Mouse (Mus musculus) heart, embryonic 13.5 days (tissue): ENCODE measurements at regions not wholly inside any gene's neighbourhood (a gene's known extent, or its start where the extent isn't known, plus 50 kb on each side); places are given as distances from the start of the nearest gene placed in this dataset.

Experiments used
- ATAC-seq: fragments of 200-750 bp; cut with Nextera tagmentation; 2 replicates; pipeline ENCODE4 v1.8.0; 2017; ENCODE audit warnings: moderate TSS enrichment; ENCODE audit not compliant: insufficient number of reproducible peaks, low FRiP score, low TSS enrichment; ENCODE audit errors: extremely low read depth
- H3K27ac ChIP-seq: fragments of 300-500 bp; sonication (generic); replicated peaks from 2 replicates; pipeline ENCODE4 v1.5.1; 2015; ENCODE audit warnings: moderate library complexity, mild to moderate bottlenecking, inconsistent platforms
- H3K27me3 ChIP-seq: fragments of 300-500 bp; sonication (generic); replicated peaks from 2 replicates; pipeline ENCODE4 v1.6.1; 2015; ENCODE audit warnings: mild to moderate bottlenecking, inconsistent platforms
- H3K36me3 ChIP-seq: fragments of 300-500 bp; sonication (generic); 2 replicates; pipeline ENCODE4 v1.6.1; 2015; ENCODE audit warnings: mild to moderate bottlenecking, inconsistent platforms
- H3K4me1 ChIP-seq: fragments of 300-500 bp; sonication (generic); 2 replicates; pipeline ENCODE4 v1.6.1; 2015; ENCODE audit warnings: inconsistent platforms
- H3K4me2 ChIP-seq: fragments of 300-500 bp; sonication (generic); 2 replicates; pipeline ENCODE4 v1.6.1; 2015; ENCODE audit warnings: inconsistent platforms, mild to moderate bottlenecking, moderate library complexity
- H3K4me3 ChIP-seq: fragments of 300-500 bp; sonication (generic); 2 replicates; pipeline ENCODE4 v1.5.1; 2015; ENCODE audit warnings: moderate library complexity, mild to moderate bottlenecking, inconsistent platforms
- H3K9ac ChIP-seq: fragments of 300-500 bp; sonication (generic); 2 replicates; pipeline ENCODE4 v1.6.1; 2015; ENCODE audit warnings: inconsistent platforms, mild to moderate bottlenecking, moderate library complexity
- H3K9me3 ChIP-seq: fragments of 300-500 bp; sonication (generic); 2 replicates; pipeline ENCODE4 v1.6.1; 2016; ENCODE audit warnings: inconsistent platforms
- WGBS: fragments of 180-500 bp; shearing (Covaris S2); methylation state at CpG from one replicate; pipeline ENCODE4 v1.1.7; 2015; ENCODE audit warnings: mixed read lengths; 5-methylcytosine and 5-hydroxymethylcytosine counted together

- no peak for ATAC-seq
- no peaks in the 10 kb centered on the region for H3K9me3 ChIP-seq
- WGBS = 58% methylated on average over 11 of the region's 11 CpGs
Observed at GRCm38 (mm10) chr7:70641217-70641616, 274.7 kb upstream of the Nr2f2 start.

DNA sequence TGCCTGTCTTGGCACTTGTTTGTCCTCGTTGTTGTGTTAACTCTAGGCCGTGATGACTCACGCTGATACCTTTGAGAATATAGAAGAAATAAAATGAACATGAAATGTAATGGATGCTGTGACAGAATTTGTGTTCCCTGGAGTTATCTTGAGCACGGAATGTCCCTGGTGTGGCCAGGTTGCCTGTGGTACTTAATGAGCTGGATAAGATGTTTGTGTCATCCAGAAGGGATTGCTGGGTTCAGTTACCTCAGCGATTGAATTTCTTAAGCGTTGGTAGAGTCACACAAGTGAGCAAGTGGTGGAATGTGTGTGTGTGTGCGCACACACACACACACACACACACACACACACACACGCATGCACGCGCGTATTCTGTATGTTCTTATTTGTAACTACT, 274.0 kb upstream of the Nr2f2 start:
- H3K4me1 ChIP-seq = 0 out of 2 replicates have a peak, but pooled peaks cover 9% of the 10 kb centered on the region
- no peak overlapping the region for H3K9ac ChIP-seq
- no peaks in the 10 kb centered on the region for H3K36me3 ChIP-seq
- 74% methylated on average over 11 of the region's 11 CpGs for WGBS
- no peaks in the 10 kb centered on the region for H3K27me3 ChIP-seq
- no peak for ATAC-seq
- H3K4me3 ChIP-seq = no peak overlapping the region
- H3K27ac ChIP-seq = no peak overlapping the region
- H3K4me2 ChIP-seq = no peak overlapping the region
- no peaks in the 10 kb centered on the region for H3K9me3 ChIP-seq

More at GRCm38 (mm10) chr7:70641217-70641616, 274.7 kb upstream of the Nr2f2 start:
- 0 out of 2 replicates have a peak, but pooled peaks cover 9% of the 10 kb centered on the region for H3K4me1 ChIP-seq
- H3K4me3 ChIP-seq = no peak overlapping the region
- H3K4me2 ChIP-seq = no peak overlapping the region
- no peaks in the 10 kb centered on the region for H3K36me3 ChIP-seq
- no peak overlapping the region for H3K9ac ChIP-seq
- no peak overlapping the region for H3K27ac ChIP-seq
- no peaks in the 10 kb centered on the region for H3K27me3 ChIP-seq

DNA sequence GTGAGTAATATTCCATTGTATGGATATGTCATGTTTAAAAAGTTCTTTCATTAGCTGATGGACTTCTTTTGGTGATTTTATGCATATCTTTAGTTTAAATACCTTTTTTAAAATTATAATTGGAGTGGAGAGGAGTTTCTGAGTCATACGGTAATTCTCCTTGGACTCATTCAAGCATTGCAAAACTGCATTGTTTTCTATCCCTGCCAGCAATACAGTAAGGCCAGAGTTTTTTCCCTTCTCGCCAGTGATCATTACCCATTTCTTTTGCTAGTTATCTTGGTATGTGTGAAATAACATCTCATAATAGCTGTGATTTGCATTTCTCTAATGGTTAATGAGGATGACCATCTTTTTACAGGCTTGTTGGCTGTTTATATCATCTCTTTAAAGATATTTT, 271.6 kb upstream of the Nr2f2 start:
- H3K27ac ChIP-seq = no peak overlapping the region
- H3K36me3 ChIP-seq = no peaks in the 10 kb centered on the region
- H3K9ac ChIP-seq = no peak overlapping the region
- H3K27me3 ChIP-seq = no peaks in the 10 kb centered on the region
- H3K4me1 ChIP-seq = peaks cover 11% of the 10 kb centered on the region
- no peak for ATAC-seq
- 77% methylated on average over 2 of the region's 2 CpGs for WGBS
- H3K4me2 ChIP-seq = no peak overlapping the region
- H3K4me3 ChIP-seq = no peak overlapping the region
- no peaks in the 10 kb centered on the region for H3K9me3 ChIP-seq

DNA sequence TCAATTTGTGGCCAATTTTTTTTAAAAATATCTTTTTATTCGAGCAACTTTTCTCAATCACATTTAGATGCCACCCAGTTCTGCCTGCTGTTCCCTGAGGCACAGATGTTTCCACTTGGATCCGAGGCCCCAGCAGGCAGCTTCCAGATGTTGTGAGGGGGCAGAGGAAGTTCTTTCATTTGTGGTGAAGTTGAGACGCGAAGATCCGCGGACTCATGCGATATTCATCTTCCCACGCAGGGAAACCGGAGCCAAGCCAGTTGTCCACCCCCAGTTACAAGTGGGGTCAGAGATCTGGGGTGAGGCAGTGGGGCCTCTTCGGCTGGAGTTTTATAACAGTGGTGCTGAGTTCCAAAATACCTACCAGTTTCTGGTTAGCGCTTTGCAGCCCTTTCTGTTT, 267.5 kb upstream of the Nr2f2 start:
- Histone ChIP-seq H3K4me2 (no peak overlapping the region), H3K9me3 (no peaks in the 10 kb centered on the region)
- no peak for ATAC-seq

DNA sequence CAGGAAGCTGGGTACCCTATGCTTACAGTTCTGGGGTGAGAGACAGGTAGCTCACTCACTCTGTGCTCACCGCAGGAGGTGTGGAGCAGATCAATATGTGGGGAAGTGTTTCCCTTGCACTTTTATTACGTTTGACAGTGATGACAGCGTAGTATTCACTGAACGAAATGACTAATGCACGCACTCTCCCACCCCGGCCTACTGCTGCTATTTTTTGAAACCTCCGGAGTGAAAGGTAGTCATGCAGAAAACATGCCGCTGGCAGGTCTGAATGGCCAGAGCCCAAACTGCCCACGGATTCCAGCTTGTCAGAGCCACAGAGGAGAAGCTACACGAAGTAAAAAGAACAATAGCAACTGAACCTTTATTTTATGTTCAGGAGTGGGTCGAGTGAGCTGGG, 267.0 kb upstream of the Nr2f2 start:
- Histone ChIP-seq H3K4me2 (no peak overlapping the region), H3K4me1 (peaks cover 11% of the 10 kb centered on the region), H3K36me3 (no peaks in the 10 kb centered on the region), H3K27me3 (no peaks in the 10 kb centered on the region), H3K9ac (no peak overlapping the region), H3K4me3 (no peak overlapping the region), H3K9me3 (no peaks in the 10 kb centered on the region), H3K27ac (0 out of 2 replicates have a peak overlapping the region, but pooled peaks have one; percentile 24)
- ATAC-seq = no peak
- WGBS = 36% methylated on average over 11 of the region's 11 CpGs

More for the DNA sequence above, 267.5 kb upstream of the Nr2f2 start:
- Histone ChIP-seq H3K4me1 (peaks cover 11% of the 10 kb centered on the region), H3K27me3 (no peaks in the 10 kb centered on the region), H3K36me3 (no peaks in the 10 kb centered on the region), H3K4me3 (no peak overlapping the region), H3K9ac (no peak overlapping the region), H3K27ac (peak overlapping the region; percentile 24; the same call in 1 of the 2 replicates)
- 58% methylated on average over 11 of the region's 11 CpGs for WGBS

DNA sequence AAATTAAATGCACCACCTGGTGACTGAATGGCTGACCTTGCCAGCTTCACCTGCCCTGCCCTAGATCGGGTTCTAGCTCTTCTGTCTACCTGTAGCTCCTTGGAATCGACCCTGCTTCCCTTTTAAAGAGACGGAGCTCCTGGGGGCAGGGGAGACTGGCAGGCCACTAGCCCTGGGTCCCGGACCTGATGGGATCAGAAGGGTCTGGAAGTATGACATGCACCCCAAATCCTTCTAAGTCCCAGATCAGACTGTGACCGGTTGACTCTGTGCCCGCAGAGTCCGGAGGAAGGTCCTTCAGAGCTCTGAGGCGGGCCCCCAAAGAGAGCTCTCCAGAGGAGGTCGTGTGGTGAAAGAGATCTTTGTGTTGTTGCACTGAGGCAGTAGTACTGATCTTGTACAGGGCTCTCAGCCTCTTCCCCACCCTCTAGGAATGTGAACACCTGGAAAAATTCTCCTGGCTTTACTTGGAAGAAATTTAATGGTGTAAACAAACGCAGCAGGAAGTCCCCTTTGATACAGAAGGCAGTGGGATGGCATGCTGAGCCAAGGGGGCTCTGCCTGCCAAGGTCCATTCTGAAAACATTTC, 259.2 kb upstream of the Nr2f2 start:
- Histone ChIP-seq H3K4me3 (peak overlapping the region; percentile 48), H3K4me2 (peak overlapping the region; percentile 81), H3K9me3 (no peaks in the 10 kb centered on the region), H3K4me1 (peaks cover 24% of the 10 kb centered on the region), H3K27me3 (0 out of 2 replicates have a peak, but pooled peaks cover 3% of the 10 kb centered on the region), H3K27ac (peak overlapping the region; percentile 63; the same call in 1 of the 2 replicates), H3K9ac (peak overlapping the region; percentile 72), H3K36me3 (no peaks in the 10 kb centered on the region)
- 14% methylated on average over 10 of the region's 10 CpGs for WGBS
- peak; percentile 32; the same call in 1 of the 2 replicates for ATAC-seq

- Histone ChIP-seq H3K36me3 (no peaks in the 10 kb centered on the region), H3K27ac (peak overlapping the region; percentile 74), H3K9me3 (no peaks in the 10 kb centered on the region), H3K4me1 (peaks cover 24% of the 10 kb centered on the region), H3K9ac (peak overlapping the region; percentile 72), H3K27me3 (0 out of 2 replicates have a peak, but pooled peaks cover 3% of the 10 kb centered on the region), H3K4me2 (peak overlapping the region; percentile 81), H3K4me3 (peak overlapping the region; percentile 48)
- ATAC-seq = peak; percentile 45
- WGBS = 1% methylated on average over 30 of the region's 30 CpGs
Observed at GRCm38 (mm10) chr7:70624727-70625642, 258.4 kb upstream of the Nr2f2 start.

- peak overlapping the region; percentile 81 for H3K4me2 ChIP-seq
- H3K9ac ChIP-seq = peak overlapping the region; percentile 72; the same call in 1 of the 2 replicates
- no peaks in the 10 kb centered on the region for H3K36me3 ChIP-seq
- peak overlapping the region; percentile 74 for H3K27ac ChIP-seq
- WGBS = 9% methylated on average over 16 of the region's 16 CpGs
- no peak for ATAC-seq
- H3K9me3 ChIP-seq = no peaks in the 10 kb centered on the region
- H3K4me1 ChIP-seq = peaks cover 24% of the 10 kb centered on the region
- H3K4me3 ChIP-seq = peak overlapping the region; percentile 48
- 0 out of 2 replicates have a peak, but pooled peaks cover 7% of the 10 kb centered on the region for H3K27me3 ChIP-seq
Observed at GRCm38 (mm10) chr7:70624031-70624726, 257.6 kb upstream of the Nr2f2 start.

DNA sequence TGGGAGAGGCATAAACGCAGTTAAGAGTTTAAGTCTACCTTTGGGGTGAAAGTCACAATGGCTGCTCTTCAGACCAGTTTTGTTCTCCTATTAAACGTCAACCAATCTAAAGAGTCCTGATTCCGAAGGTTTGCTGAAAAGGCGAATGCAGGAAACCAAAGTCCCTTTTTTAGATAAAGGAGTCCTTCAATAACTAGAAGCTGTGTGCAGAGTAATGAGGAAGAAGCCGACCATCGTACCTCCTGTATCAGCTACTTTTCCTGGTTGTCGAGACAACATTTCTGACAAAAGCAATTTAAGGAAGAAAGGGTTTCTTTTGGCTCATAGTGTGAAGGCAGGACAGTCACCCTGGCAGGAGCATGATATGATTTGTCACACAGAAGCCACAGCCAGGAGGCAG, 252.9 kb upstream of the Nr2f2 start:
- no peak for ATAC-seq
- WGBS = 64% methylated on average over 7 of the region's 7 CpGs

DNA sequence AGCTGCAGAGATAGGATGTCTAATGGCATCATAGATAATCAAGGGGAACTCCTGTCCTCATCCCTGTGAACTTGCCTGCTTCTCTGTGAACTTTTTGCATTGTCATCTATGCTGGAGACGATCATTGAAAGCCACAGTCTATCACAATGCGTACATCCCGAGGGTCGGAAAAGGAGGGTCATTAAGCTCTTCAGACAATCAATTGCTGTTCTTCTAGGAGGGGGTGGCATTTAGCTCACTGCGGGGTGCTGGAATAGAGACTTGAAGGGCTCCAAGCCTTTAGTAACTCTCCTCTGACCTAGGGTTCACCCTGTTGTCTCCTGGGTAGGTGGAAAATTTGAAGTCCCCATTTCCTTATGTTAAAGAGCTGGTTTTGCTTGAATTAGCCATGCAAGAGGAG, 251.7 kb upstream of the Nr2f2 start:
- H3K36me3 ChIP-seq = no peaks in the 10 kb centered on the region
- H3K4me2 ChIP-seq = no peak overlapping the region
- H3K9ac ChIP-seq = no peak overlapping the region
- no peaks in the 10 kb centered on the region for H3K4me1 ChIP-seq
- WGBS = 70% methylated on average over 5 of the region's 5 CpGs
- no peak overlapping the region for H3K4me3 ChIP-seq
- H3K9me3 ChIP-seq = no peaks in the 10 kb centered on the region
- H3K27ac ChIP-seq = no peak overlapping the region
- no peak for ATAC-seq
- H3K27me3 ChIP-seq = 0 out of 2 replicates have a peak, but pooled peaks cover 13% of the 10 kb centered on the region

More for the DNA sequence above, 252.9 kb upstream of the Nr2f2 start:
- no peak overlapping the region for H3K4me3 ChIP-seq
- no peak overlapping the region for H3K9ac ChIP-seq
- no peaks in the 10 kb centered on the region for H3K9me3 ChIP-seq
- no peaks in the 10 kb centered on the region for H3K36me3 ChIP-seq
- H3K27me3 ChIP-seq = 0 out of 2 replicates have a peak, but pooled peaks cover 13% of the 10 kb centered on the region
- H3K4me1 ChIP-seq = peaks cover 7% of the 10 kb centered on the region
- no peak overlapping the region for H3K27ac ChIP-seq
- H3K4me2 ChIP-seq = no peak overlapping the region

DNA sequence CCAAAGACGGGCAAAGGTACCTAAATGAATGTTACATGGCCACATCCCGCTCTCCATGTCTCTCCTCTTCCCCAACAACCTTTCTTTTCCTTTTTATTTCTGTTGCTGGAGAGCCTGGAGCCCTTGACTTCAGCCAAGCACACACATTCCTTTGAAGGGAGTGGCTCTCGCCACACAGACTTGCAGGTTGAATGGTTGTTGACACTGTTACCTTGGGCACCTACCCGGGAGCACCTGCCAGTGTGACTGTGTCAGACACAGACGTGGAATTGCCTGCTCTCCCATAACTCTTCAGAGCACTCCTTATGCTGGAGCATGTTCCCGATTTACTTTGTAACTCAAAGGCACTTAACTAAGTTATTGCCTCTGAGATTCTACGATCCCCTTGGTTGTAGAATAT, 240.0 kb upstream of the Nr2f2 start:
- Histone ChIP-seq H3K4me1 (no peaks in the 10 kb centered on the region), H3K4me2 (no peak overlapping the region), H3K4me3 (no peak overlapping the region), H3K27me3 (no peaks in the 10 kb centered on the region), H3K9me3 (no peaks in the 10 kb centered on the region), H3K9ac (no peak overlapping the region), H3K36me3 (no peaks in the 10 kb centered on the region), H3K27ac (no peak overlapping the region)
- 68% methylated on average over 7 of the region's 7 CpGs for whole genome bisulfite sequencing
- ATAC-seq = no peak
